Mouse (Mus musculus): ENCODE results near the gene Rarb.

DNA sequence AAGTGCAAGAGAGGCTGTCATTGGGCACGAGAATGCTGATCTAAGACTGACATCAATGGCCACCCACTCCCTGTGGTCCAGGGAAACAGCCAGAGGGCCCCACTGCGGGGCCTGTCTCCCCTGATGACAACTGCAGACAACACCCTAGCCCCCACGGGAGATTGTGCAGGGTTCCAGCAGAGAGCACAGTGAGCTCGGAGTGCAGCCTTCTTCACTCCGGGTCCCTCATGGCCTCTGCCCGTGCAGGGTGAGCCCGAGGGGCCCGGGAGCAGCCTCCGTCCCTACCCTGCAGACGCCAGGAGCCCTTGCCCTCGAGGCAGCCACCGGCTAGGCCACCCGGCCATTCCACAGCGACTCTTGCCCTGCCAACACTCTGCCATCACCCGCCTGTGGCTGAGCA lies 95.0 kb downstream of the Rarb start:
- TF ChIP-seq CTCF (IDR thresholded peaks at IDR 0.05; ENCODE audit: low read depth, low read length) (no peak), EP300 (IDR thresholded peaks at IDR 0.05; ENCODE audit: insufficient read depth, low read depth, low read length) (no peak)
